Mouse (Mus musculus): ENCODE measurements around the gene Ank3. TPM values are rescaled to one million over a fixed set of nuclear protein-coding genes. Genes with fewer than 3 reads are reported as not detected.

Gene Ank3
- total and polyA plus RNA-seq, 2 experiments from 2014 or later = 66.6 to 253 TPM

DNA sequence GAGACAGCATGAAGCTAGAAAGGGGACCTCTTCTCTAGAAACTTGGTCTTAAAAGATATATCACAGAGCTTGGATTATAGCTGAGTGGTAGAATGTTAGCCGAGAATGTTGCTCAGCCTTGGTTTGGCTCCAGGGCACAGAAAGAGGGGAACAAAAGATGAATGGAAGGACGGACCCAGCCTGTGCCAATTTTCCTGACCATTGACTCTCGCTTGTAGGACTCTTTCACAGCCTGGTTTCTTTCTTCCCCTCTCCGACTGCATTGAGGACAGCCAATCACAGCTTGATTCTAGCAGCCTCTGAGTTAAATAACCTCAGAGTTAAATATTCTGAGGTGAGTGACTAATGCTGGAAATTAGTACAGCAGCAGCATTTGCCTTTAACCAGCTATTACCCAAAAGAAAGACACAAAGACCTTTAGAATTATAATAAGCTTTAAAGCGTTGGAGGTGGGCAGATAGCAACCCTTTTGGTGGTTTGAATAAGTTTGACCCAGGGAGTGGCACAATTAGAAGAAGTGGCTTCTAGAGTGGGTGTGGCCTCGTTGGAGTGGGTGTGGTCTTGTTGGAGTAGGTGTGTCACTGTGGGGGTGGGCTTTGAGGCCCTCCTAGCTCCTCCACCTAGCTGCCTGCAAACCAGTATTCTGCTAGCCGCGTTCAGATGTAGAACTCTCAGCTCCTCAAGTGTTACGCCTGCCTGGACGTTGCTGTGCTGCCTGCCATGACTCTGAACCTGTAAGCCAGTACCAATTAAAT, 24.6 kb upstream of the Ank3 start:
- Histone ChIP-seq H3K4me1 (ENCODE audit: insufficient read depth, low read length) (no peaks in the 10 kb centered on the region), H3K36me3 (ENCODE audit: insufficient read depth, low read length) (no peaks in the 10 kb centered on the region), H3K4me2 (ENCODE audit: low read depth, low read length, poor library complexity, severe bottlenecking) (no peak overlapping the region), H3K27ac (ENCODE audit: low read depth, low read length) (no peak overlapping the region), H3K27me3 (ENCODE audit: insufficient read depth, low read length) (no peaks in the 10 kb centered on the region), H3K4me3 (ENCODE audit: low read depth, low read length) (no peak overlapping the region), H3K9ac (replicated peaks; ENCODE audit: low read length, poor library complexity, severe bottlenecking) (no peak overlapping the region), H3K9me3 (ENCODE audit: low read length) (no peaks in the 10 kb centered on the region)
- no peak for ATAC-seq (ENCODE audit: low FRiP score)
- 65% methylated on average over 10 of the region's 10 CpGs for WGBS
- TF ChIP-seq CTCF (IDR thresholded peaks at IDR 0.05) = no peak
- peak; percentile 31 for DNase-seq (ENCODE audit: low spot score)

DNA sequence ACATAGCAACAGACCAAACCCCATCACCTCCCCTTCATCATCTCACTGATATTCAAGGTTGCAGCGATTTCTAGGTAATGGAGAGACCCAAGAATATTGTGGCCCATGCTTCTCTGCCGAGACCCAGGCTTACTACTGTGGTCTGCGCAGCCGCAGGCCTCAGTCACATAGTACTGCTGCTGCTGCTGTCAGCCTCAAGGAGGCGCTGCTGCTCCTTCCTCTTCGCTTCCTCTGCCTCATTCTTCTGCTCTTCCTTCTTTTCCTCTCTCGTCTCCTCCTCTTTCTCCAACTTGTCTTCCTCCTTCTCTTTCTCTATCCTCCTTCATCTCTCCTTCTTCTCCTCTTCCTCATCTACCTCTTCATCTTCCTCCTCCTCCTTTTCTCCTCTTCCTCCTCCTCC, 23.4 kb upstream of the Ank3 start:
- Histone ChIP-seq H3K9ac (replicated peaks; ENCODE audit: low read length, poor library complexity, severe bottlenecking) (no peak overlapping the region), H3K36me3 (ENCODE audit: insufficient read depth, low read length) (no peaks in the 10 kb centered on the region), H3K27me3 (ENCODE audit: insufficient read depth, low read length) (no peaks in the 10 kb centered on the region), H3K9me3 (ENCODE audit: low read length) (no peaks in the 10 kb centered on the region), H3K4me3 (ENCODE audit: low read depth, low read length) (no peak overlapping the region), H3K4me1 (ENCODE audit: insufficient read depth, low read length) (no peaks in the 10 kb centered on the region), H3K27ac (ENCODE audit: low read depth, low read length) (no peak overlapping the region), H3K4me2 (ENCODE audit: low read depth, low read length, poor library complexity, severe bottlenecking) (no peak overlapping the region)
- no peak for ATAC-seq (ENCODE audit: low FRiP score)
- peak; percentile 25 for TF ChIP-seq CTCF (IDR thresholded peaks at IDR 0.05)
- DNase-seq (ENCODE audit: low spot score) = no peak
- WGBS = 60% methylated on average over 7 of the region's 7 CpGs

DNA sequence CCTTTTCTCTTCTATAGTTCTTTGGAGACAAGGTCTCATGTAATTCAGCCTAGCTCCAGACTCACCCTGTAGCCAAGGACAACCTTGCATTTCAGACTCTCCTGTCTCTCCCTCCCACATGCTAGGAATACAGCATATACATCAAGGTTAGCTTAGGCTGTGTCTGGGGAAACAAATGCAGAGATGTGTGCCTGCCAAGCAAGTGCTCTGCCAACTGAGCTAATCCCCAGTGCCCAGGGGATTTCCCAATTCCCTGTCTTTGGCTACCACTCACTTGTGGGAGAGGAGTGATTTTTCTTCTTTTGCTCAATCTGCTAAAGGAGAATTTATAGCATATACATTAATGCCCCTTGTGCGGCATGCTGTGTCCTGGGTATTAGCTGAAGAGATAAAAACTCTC, 15.4 kb upstream of the Ank3 start:
- Histone ChIP-seq H3K36me3 (ENCODE audit: insufficient read depth, low read length) (no peaks in the 10 kb centered on the region), H3K9me3 (ENCODE audit: low read length) (no peaks in the 10 kb centered on the region), H3K4me1 (ENCODE audit: insufficient read depth, low read length) (no peaks in the 10 kb centered on the region), H3K27me3 (ENCODE audit: insufficient read depth, low read length) (no peaks in the 10 kb centered on the region), H3K4me2 (ENCODE audit: low read depth, low read length, poor library complexity, severe bottlenecking) (no peak overlapping the region), H3K4me3 (ENCODE audit: low read depth, low read length) (no peak overlapping the region), H3K9ac (replicated peaks; ENCODE audit: low read length, poor library complexity, severe bottlenecking) (no peak overlapping the region), H3K27ac (ENCODE audit: low read depth, low read length) (no peak overlapping the region)
- WGBS = 76% methylated on average over 1 of the region's 1 CpGs
- no peak for TF ChIP-seq CTCF (IDR thresholded peaks at IDR 0.05)
- DNase-seq (ENCODE audit: low spot score) (no peak), ATAC-seq (ENCODE audit: low FRiP score) (no peak)

DNA sequence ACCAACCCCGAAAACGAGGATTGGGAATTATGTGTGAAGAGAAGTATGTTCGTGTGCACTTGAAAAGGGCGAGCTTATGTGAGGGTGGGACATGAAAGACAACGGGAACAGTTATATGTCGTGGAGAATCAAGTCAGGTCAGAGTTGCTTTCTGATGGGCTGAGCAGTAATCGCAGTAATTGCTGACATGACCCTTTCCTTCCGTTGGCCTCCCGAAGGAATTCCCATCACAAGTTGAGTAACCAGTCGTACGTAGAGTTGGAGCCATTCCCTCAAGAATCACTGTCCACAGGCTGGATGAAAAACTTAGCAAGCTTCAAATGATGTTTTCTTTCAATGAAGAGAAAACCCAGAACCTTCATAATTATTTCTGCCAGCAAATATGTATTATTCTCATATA, 13.9 kb upstream of the Ank3 start:
- H3K9ac ChIP-seq (replicated peaks; ENCODE audit: low read length, poor library complexity, severe bottlenecking) = no peak overlapping the region
- H3K9me3 ChIP-seq (ENCODE audit: low read length) = no peaks in the 10 kb centered on the region
- WGBS = 85% methylated on average over 11 of the region's 11 CpGs
- H3K36me3 ChIP-seq (ENCODE audit: insufficient read depth, low read length) = no peaks in the 10 kb centered on the region
- DNase-seq (ENCODE audit: low spot score) (no peak), ATAC-seq (ENCODE audit: low FRiP score) (no peak)
- no peak overlapping the region for H3K4me3 ChIP-seq (ENCODE audit: low read depth, low read length)
- H3K4me2 ChIP-seq (ENCODE audit: low read depth, low read length, poor library complexity, severe bottlenecking) = no peak overlapping the region
- no peaks in the 10 kb centered on the region for H3K4me1 ChIP-seq (ENCODE audit: insufficient read depth, low read length)
- H3K27me3 ChIP-seq (ENCODE audit: insufficient read depth, low read length) = no peaks in the 10 kb centered on the region
- TF ChIP-seq CTCF (IDR thresholded peaks at IDR 0.05) = no peak
- no peak overlapping the region for H3K27ac ChIP-seq (ENCODE audit: low read depth, low read length)

DNA sequence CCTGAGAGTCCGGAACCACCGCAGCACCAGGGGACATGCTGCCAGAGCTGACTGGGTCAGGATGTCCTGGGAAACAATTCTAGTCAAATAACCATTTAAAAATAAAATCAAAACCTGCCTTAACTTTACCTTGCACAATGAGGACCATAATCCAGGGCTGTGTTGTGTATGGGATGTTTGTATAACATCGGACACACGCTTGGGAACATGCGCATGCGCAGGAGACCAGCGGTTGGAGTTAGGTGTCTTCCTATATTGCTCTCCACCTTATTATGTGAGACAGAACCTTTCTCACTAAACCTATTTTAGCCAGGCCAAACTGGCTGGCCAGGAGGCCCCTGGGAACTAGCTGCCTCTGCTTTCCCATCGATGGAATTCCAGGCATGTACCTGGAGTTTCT, 13.4 kb upstream of the Ank3 start:
- no peaks in the 10 kb centered on the region for H3K9me3 ChIP-seq (ENCODE audit: low read length)
- ATAC-seq (ENCODE audit: low FRiP score) = no peak
- H3K27me3 ChIP-seq (ENCODE audit: insufficient read depth, low read length) = no peaks in the 10 kb centered on the region
- no peaks in the 10 kb centered on the region for H3K36me3 ChIP-seq (ENCODE audit: insufficient read depth, low read length)
- H3K4me1 ChIP-seq (ENCODE audit: insufficient read depth, low read length) = no peaks in the 10 kb centered on the region
- DNase-seq (ENCODE audit: low spot score) = no peak
- 96% methylated on average over 8 of the region's 8 CpGs for WGBS
- no peak overlapping the region for H3K4me3 ChIP-seq (ENCODE audit: low read depth, low read length)
- no peak overlapping the region for H3K27ac ChIP-seq (ENCODE audit: low read depth, low read length)
- TF ChIP-seq CTCF (IDR thresholded peaks at IDR 0.05) = no peak
- H3K4me2 ChIP-seq (ENCODE audit: low read depth, low read length, poor library complexity, severe bottlenecking) = no peak overlapping the region
- H3K9ac ChIP-seq (replicated peaks; ENCODE audit: low read length, poor library complexity, severe bottlenecking) = no peak overlapping the region

DNA sequence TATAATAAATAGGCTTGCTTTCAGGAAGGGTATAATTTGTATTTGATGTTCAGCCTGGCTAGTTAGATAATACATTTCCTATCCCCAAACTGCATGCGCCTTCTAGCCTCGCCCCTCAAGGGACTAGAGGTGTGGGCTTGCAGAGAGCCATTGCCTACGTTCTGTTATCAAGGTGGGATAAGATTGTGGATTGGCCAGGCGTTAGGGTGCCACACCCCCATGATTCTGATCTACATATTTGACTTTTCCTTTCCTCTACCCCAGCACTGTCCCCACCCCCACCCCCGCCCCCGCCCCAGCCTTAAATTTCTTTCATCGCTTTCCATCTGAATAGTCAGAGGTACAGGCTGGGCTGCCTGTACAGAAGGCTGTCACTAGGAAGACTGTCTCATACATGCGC, 11.8 kb upstream of the Ank3 start:
- H3K4me1 ChIP-seq (ENCODE audit: insufficient read depth, low read length) = no peaks in the 10 kb centered on the region
- H3K27me3 ChIP-seq (ENCODE audit: insufficient read depth, low read length) = no peaks in the 10 kb centered on the region
- no peak overlapping the region for H3K9ac ChIP-seq (replicated peaks; ENCODE audit: low read length, poor library complexity, severe bottlenecking)
- no peak overlapping the region for H3K4me3 ChIP-seq (ENCODE audit: low read depth, low read length)
- no peak overlapping the region for H3K4me2 ChIP-seq (ENCODE audit: low read depth, low read length, poor library complexity, severe bottlenecking)
- 83% methylated on average over 8 of the region's 8 CpGs for WGBS
- DNase-seq (ENCODE audit: low spot score) (no peak), ATAC-seq (ENCODE audit: low FRiP score) (no peak)
- no peaks in the 10 kb centered on the region for H3K9me3 ChIP-seq (ENCODE audit: low read length)
- H3K36me3 ChIP-seq (ENCODE audit: insufficient read depth, low read length) = no peaks in the 10 kb centered on the region
- TF ChIP-seq CTCF (IDR thresholded peaks at IDR 0.05) = no peak
- H3K27ac ChIP-seq (ENCODE audit: low read depth, low read length) = no peak overlapping the region
